Mouse (Mus musculus) liver, postnatal 0 days (tissue): ENCODE measurements around the gene Itpripl2. TPM values are rescaled to one million over a fixed set of nuclear protein-coding genes. Genes with fewer than 3 reads are reported as not detected.
A peak's percentile ranks its signal among the peaks of the same experiment; 100 is the strongest.

ENCODE experiments used
- ATAC-seq: fragments of 200-750 bp; cut with Nextera tagmentation; 2 replicates; pipeline ENCODE4 v1.8.0; 2017; ENCODE audit warnings: mild to moderate bottlenecking, moderate library complexity
- DNase-seq: peaks from one replicate; pipeline ENCODE4 v3.0.0-alpha.2; 2016
- H3K27ac ChIP-seq: fragments of 300-500 bp; sonication (generic); 2 replicates; pipeline ENCODE4 v1.5.1; 2014; ENCODE audit warnings: antibody characterized with exemption, moderate library complexity, mild to moderate bottlenecking, low read depth
- H3K27me3 ChIP-seq: fragments of 300-500 bp; sonication (generic); 2 replicates; pipeline ENCODE4 v1.6.1; 2014; ENCODE audit warnings: low read length, control low read depth, mixed read lengths; ENCODE audit not compliant: insufficient read depth
- H3K36me3 ChIP-seq: fragments of 300-500 bp; sonication (generic); replicated peaks from 2 replicates; pipeline ENCODE4 v1.6.1; 2014; ENCODE audit warnings: mild to moderate bottlenecking, control low read depth, low read length, moderate library complexity, mixed read lengths; ENCODE audit not compliant: insufficient read depth
- H3K4me1 ChIP-seq: fragments of 300-500 bp; sonication (generic); 2 replicates; pipeline ENCODE4 v1.6.1; 2014; ENCODE audit warnings: antibody characterized with exemption, mild to moderate bottlenecking, control low read depth; ENCODE audit not compliant: insufficient read depth
- H3K4me2 ChIP-seq: fragments of 300-500 bp; sonication (generic); 2 replicates; pipeline ENCODE4 v1.6.1; 2014; ENCODE audit warnings: low read depth, mild to moderate bottlenecking, low read length, moderate library complexity, mixed read lengths
- H3K4me3 ChIP-seq: fragments of 300-500 bp; sonication (generic); 2 replicates; pipeline ENCODE4 v1.5.1; 2014; ENCODE audit warnings: low read depth, low read length
- H3K9ac ChIP-seq: fragments of 300-500 bp; sonication (generic); replicated peaks from 2 replicates; pipeline ENCODE4 v1.6.1; 2014; ENCODE audit warnings: mild to moderate bottlenecking, moderate library complexity
- H3K9me3 ChIP-seq: fragments of 300-500 bp; sonication (generic); 2 replicates; pipeline ENCODE4 v1.6.1; 2016; ENCODE audit warnings: mild to moderate bottlenecking, control low read depth, low read length, mixed read lengths
- CTCF ChIP-seq: sonication (generic); IDR thresholded peaks from 2 replicates; pipeline ENCODE4 v1.5.1; 2016; ENCODE audit warnings: antibody characterized with exemption, low read depth
- EP300 ChIP-seq: IDR thresholded peaks from 2 replicates; pipeline ENCODE4 v1.6.1; 2016; ENCODE audit warnings: antibody characterized with exemption, low read depth, mild to moderate bottlenecking
- WGBS: fragments of 180-500 bp; shearing (Covaris S2); extraction: QIAGEN DNeasy Blood & Tissue Kit; methylation state at CpG from one replicate; pipeline ENCODE4 v1.1.7; 2014; ENCODE audit not compliant: insufficient replicate concordance; 5-methylcytosine and 5-hydroxymethylcytosine counted together
- polyA plus RNA-seq: library from polyadenylated mRNA; unstranded; fragments of >200 nt; fragmentation: Nextera tagmentation; extraction: Ambion mirVana; gene quantifications from 2 replicates; pipeline ENCODE4 v1.2.1, GENCODE M21; 2015

Gene Itpripl2
- polyA plus RNA-seq = 1.3 TPM in 2 replicates

DNA sequence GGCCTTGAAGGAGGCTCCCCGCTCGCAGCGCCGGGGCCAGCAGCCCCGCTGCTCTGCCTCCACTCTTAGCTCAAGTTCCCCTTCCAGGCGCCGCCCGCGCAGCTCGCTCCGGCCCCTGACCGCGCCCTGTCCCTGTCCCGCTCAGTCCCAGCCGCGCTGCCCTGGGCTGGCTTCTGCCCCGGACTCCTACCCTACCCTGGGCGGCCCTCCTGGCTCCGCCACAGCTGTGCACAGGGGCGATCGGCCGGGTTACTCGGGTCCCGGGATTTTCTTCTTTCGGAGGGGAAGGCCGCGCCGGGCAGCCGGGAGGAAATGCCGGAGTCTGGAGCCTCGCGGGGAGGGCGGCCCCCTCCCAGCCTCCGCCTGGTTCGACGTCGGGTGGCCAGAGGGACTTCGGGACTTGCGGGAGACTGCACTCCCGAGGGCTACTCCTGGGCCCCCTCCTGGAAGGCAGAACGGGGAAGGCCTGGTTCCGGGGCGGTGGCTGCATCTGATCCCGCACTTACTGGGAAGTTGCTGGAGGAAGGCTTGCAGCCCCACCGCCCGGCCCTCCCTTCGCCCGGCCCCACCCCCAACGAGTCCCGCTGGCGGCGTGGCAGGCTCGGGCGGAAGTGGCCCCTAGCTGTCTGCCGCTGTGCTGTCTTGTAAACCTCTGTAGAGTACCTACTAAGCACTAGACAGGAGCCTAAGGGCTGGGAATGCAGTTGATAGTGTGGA lies at the start of gene Itpripl2:
TSS of gene Itpripl2 (minus strand) at position 545 of the 717 bp plus-strand sequence.
- peak within 1 kb of the TSS; percentile 53 for H3K4me3 ChIP-seq
- no peaks in the 10 kb centered on the region for H3K9me3 ChIP-seq
- TF ChIP-seq CTCF = no peak
- no peak for TF ChIP-seq EP300
- peaks cover 46% of the 10 kb centered on the region for H3K4me1 ChIP-seq
- peak within 1 kb of the TSS; percentile 90 for H3K27ac ChIP-seq
- DNase-seq = peak; percentile 83
- H3K27me3 ChIP-seq = no peaks in the 10 kb centered on the region
- H3K4me2 ChIP-seq = peak within 1 kb of the TSS; percentile 67
- WGBS = under 1% methylated on average over 46 of the region's 55 CpGs
- ATAC-seq = peak; percentile 77
- H3K36me3 ChIP-seq = 0 out of 2 replicates have a peak, but pooled peaks cover 4% of the 10 kb centered on the region
- peak within 1 kb of the TSS; percentile 82 for H3K9ac ChIP-seq

DNA sequence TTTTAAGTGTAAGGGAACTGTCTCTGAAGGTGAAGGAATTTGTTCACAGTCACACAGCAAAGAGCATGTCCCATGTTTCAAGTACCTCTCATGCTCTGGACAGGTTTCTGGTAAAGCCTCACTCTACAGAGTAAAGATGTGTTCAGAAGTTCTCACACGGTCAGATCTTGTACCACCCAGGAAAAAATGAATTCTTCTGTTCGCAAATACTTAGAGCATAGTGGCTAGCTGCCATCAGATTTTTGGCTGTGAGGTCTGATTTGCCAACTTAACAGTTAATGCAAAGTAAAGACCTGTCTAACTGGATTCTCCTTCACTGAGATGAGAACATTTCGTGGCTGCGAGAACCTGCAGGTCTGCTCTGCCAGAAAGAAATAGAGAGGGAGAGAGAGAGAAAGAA lies 43.3 kb upstream of the Itpripl2 start:
- H3K27me3 ChIP-seq = no peaks in the 10 kb centered on the region
- H3K36me3 ChIP-seq = no peaks in the 10 kb centered on the region
- H3K27ac ChIP-seq = no peak overlapping the region
- DNase-seq (no peak), ATAC-seq (no peak)
- peaks cover 4% of the 10 kb centered on the region; the same call in 1 of the 2 replicates for H3K4me1 ChIP-seq
- no peak overlapping the region for H3K4me3 ChIP-seq
- no peak overlapping the region for H3K9ac ChIP-seq
- H3K4me2 ChIP-seq = no peak overlapping the region
- WGBS = 80% methylated on average over 4 of the region's 4 CpGs
- TF ChIP-seq CTCF = no peak
- TF ChIP-seq EP300 = no peak
- no peaks in the 10 kb centered on the region for H3K9me3 ChIP-seq

DNA sequence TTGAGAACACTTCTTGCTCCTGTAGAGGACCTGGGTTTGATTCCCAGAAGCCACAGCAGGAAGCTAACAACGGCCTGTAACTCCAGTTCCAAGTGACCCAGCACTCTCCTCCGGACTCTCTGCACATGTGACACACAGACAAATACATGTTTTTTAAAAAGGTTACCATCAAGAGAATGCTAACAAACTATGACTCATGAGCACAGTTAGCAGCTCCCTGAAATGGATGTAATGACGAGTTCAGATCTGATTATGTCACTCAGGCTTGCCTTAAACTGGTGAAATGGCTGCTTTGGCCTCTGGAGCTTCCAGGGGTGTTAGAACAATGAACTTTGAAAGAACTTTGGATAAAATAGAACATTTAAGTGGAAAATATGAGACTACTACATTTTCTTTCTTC lies 42.6 kb upstream of the Itpripl2 start:
- Histone ChIP-seq H3K27me3 (no peaks in the 10 kb centered on the region), H3K4me3 (no peak overlapping the region), H3K9me3 (no peaks in the 10 kb centered on the region), H3K4me2 (no peak overlapping the region), H3K36me3 (no peaks in the 10 kb centered on the region), H3K27ac (no peak overlapping the region), H3K9ac (no peak overlapping the region), H3K4me1 (peaks cover 4% of the 10 kb centered on the region; the same call in 1 of the 2 replicates)
- DNase-seq (no peak), ATAC-seq (no peak)
- TF ChIP-seq CTCF (no peak), EP300 (no peak)
- WGBS = 72% methylated on average over 3 of the region's 3 CpGs

DNA sequence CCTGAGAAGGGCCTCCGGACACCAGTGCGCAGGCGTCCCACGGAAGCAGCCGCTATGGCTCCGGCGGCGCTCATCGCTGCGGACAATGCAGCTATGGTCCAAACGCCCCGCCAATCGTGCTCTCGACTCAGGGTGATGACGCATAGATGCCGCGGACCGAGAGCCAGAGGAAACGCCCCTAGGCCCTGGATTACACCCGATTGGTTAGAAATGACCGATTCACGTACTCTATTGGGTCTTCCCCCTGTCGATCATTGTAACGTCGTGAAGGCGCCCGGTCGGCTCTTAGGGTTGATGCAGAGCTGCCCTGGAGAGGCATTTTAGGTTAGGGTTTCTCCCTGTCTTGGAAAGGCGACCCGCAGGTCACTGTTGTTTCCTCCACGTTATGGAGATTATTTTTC lies 41.4 kb upstream of the Itpripl2 start, which contains the start of gene Coq7:
TSS of gene Coq7 (minus strand) at position 179 of the 401 bp plus-strand sequence.
- TF ChIP-seq EP300 = peak; percentile 79
- TF ChIP-seq CTCF = no peak
- DNase-seq (peak; percentile 96), ATAC-seq (peak; percentile 99)
- peak within 1 kb of the TSS; percentile 85 for H3K4me3 ChIP-seq
- H3K9ac ChIP-seq = peak within 1 kb of the TSS; percentile 79
- no peaks in the 10 kb centered on the region for H3K27me3 ChIP-seq
- peak within 1 kb of the TSS; percentile 98 for H3K27ac ChIP-seq
- peaks cover 4% of the 10 kb centered on the region; the same call in 1 of the 2 replicates for H3K4me1 ChIP-seq
- under 1% methylated on average over 31 of the region's 31 CpGs for WGBS
- peak within 1 kb of the TSS; percentile 81 for H3K4me2 ChIP-seq
- H3K9me3 ChIP-seq = no peaks in the 10 kb centered on the region
- no peaks in the 10 kb centered on the region for H3K36me3 ChIP-seq

DNA sequence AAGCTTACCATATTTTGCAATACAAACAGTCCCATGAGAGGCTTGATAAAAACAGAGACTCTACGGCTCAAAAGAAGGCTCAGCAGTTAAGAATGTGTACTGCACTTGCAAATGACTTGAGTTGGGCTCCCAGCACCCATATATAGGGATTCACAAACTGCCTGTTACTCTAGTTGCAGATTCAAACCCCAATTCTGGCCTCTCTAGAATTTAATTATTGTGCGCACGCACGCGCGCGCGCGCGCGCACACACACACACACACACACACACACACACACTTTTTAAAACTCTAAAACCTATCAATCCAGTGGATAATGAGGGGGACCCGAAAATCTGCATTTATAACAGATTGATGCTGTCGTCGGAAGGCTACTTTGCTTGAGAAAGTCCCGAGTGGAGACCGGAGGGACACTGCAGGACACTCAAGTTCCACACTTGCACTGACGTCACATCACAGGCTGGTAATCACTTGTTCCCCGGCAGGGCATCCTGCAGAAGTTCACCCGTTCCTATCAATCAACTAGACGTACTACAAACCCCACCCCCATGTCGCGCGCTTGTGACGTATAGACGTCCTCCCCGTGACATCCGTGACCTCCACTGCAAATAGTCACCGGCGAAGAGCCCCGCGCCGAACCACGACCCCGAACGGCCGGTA lies 40.9 kb upstream of the Itpripl2 start:
- Histone ChIP-seq H3K9me3 (no peaks in the 10 kb centered on the region), H3K4me3 (peak overlapping the region; percentile 85), H3K4me2 (peak overlapping the region; percentile 81), H3K27ac (peak overlapping the region; percentile 98), H3K9ac (peak overlapping the region; percentile 79), H3K27me3 (no peaks in the 10 kb centered on the region), H3K4me1 (peaks cover 4% of the 10 kb centered on the region; the same call in 1 of the 2 replicates), H3K36me3 (no peaks in the 10 kb centered on the region)
- TF ChIP-seq EP300 = no peak
- 0 out of 2 replicates have a peak, but pooled peaks have one; percentile 0 for TF ChIP-seq CTCF
- DNase-seq (peak; percentile 98), ATAC-seq (peak; percentile 97)
- under 1% methylated on average over 36 of the region's 36 CpGs for WGBS

DNA sequence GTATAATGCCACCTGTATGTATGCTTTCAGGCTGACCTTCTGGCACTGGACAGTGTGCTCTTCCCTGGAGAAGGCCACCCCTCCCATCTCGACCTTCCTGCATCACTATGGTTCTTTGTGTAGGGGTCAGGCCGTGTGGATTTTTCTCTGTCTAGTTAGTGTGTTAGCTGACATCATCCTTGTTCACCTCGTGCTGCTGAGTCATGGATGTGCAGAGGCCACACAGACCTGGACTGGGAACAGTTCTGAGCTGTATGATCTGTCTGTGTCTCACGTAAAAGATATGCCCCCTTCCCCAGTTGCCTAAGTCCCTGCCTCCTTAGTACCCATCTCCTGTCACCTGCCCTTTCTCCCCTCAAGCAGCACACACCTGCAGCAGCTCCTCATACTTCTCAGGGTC lies 35.2 kb upstream of the Itpripl2 start:
- TF ChIP-seq CTCF = no peak
- TF ChIP-seq EP300 = no peak
- WGBS = 77% methylated on average over 4 of the region's 4 CpGs
- no peak overlapping the region for H3K4me3 ChIP-seq
- H3K9ac ChIP-seq = no peak overlapping the region
- no peak overlapping the region for H3K4me2 ChIP-seq
- no peaks in the 10 kb centered on the region for H3K9me3 ChIP-seq
- peaks cover 15% of the 10 kb centered on the region for H3K36me3 ChIP-seq
- DNase-seq (no peak), ATAC-seq (no peak)
- H3K27ac ChIP-seq = no peak overlapping the region
- H3K27me3 ChIP-seq = no peaks in the 10 kb centered on the region
- no peaks in the 10 kb centered on the region for H3K4me1 ChIP-seq
